ENCODE assay signal across 18 mouse cellular contexts in genomic region chr1:77202948-77203347, GRCm38 (mm10).
A peak's percentile ranks its signal among the peaks of the same experiment; 100 is the strongest.
DNase-seq lines count a peak whose midpoint lies in the region; ATAC-seq and TF ChIP-seq lines count a peak whose summit lies in the region.
"Had no signal": no experiment of that assay in that cellular context is flagged by ENCODE, and none has a peak within 500 bp of the region (broad histone marks: within the 10 kb centered on the region; RNA-seq: fewer than 3 reads in every experiment).

No protein-coding gene starts in this region.

- WGBS in hindbrain, embryonic 12.5 days: 83% methylated on average over 4 of the region's 4 CpGs

- H3K4me1 ChIP-seq in hindbrain, embryonic 12.5 days: no peaks in the 10 kb centered on the region
- H3K4me1 ChIP-seq: embryonic facial prominence, embryonic 15.5 days; forebrain, embryonic 12.5 days; heart, embryonic 15.5 days; limb, embryonic 13.5 days; liver, embryonic 15.5 days; neural tube, embryonic 13.5 days; stomach, embryonic 15.5 days had no signal

- intact Hi-C loops in heart, postnatal 10 days (cut with DNase I): loop anchor here (5.0 kb wide), 1 partner anchor 239 kb away; no protein-coding TSS in a partner anchor

- no peaks in the 10 kb centered on the region for H3K9me3 ChIP-seq in hindbrain, embryonic 12.5 days (replicated peaks)
- H3K9me3 ChIP-seq: embryonic facial prominence, embryonic 15.5 days; forebrain, embryonic 12.5 days; heart, embryonic 15.5 days; limb, embryonic 13.5 days; liver, embryonic 15.5 days; neural tube, embryonic 13.5 days; stomach, embryonic 15.5 days had no signal

- no peak for TF ChIP-seq CTCF in Patski (IDR thresholded peaks at IDR 0.05)

- CTCF ChIA-PET in Patski (lab: Charles Lee): interaction anchor here (1.2 to 1.8 kb wide), 2 partner anchors 20 to 303 kb away, joined by 3 to 5 read pairs; no protein-coding TSS in a partner anchor

- H3K27me3 ChIP-seq in Patski: no peaks in the 10 kb centered on the region
- H3K27me3 ChIP-seq in hindbrain, embryonic 12.5 days: no peaks in the 10 kb centered on the region
- H3K27me3 ChIP-seq: embryonic facial prominence, embryonic 15.5 days; forebrain, embryonic 12.5 days; heart, embryonic 15.5 days; limb, embryonic 13.5 days; liver, embryonic 15.5 days; neural tube, embryonic 13.5 days; stomach, embryonic 15.5 days had no signal

- H3K4me2 ChIP-seq in hindbrain, embryonic 12.5 days (replicated peaks): no peak overlapping the region
- H3K4me2 ChIP-seq: embryonic facial prominence, embryonic 15.5 days; forebrain, embryonic 12.5 days; heart, embryonic 15.5 days; limb, embryonic 13.5 days; liver, embryonic 15.5 days; neural tube, embryonic 13.5 days; stomach, embryonic 15.5 days had no signal

- no peak overlapping the region for H3K9ac ChIP-seq in hindbrain, embryonic 12.5 days
- H3K9ac ChIP-seq: embryonic facial prominence, embryonic 15.5 days; forebrain, embryonic 12.5 days; heart, embryonic 15.5 days; limb, embryonic 13.5 days; liver, embryonic 15.5 days; neural tube, embryonic 13.5 days; stomach, embryonic 15.5 days had no signal

- POLR2A ChIA-PET in Patski (lab: Charles Lee): interaction anchor here (0.9 kb wide), 1 partner anchor 11 kb away, joined by 3 read pairs; no protein-coding TSS in a partner anchor

- peak; percentile 31 for ATAC-seq in Patski
- no peak for ATAC-seq in hindbrain, embryonic 12.5 days (ENCODE audit: low FRiP score)

- in situ Hi-C loops in Patski (cut with MboI; ENCODE audit: low pct_unique_long_range_greater_than_20kb): loop anchor here (10.0 kb wide), 1 partner anchor 312 kb away; the partner anchor contains the start of gene Epha4

- DNase-seq in adrenal gland, postnatal 14 days: peak; percentile 13
- no peak for DNase-seq in adrenal gland, adult 8-10 months
- peak; percentile 55 for DNase-seq in Patski (ENCODE audit: low read depth, low spot score)
- DNase-seq in heart, postnatal 10 days: peak; percentile 50 to 52
- peak; percentile 39 for DNase-seq in kidney, postnatal 10 days
- no peak for DNase-seq in spleen, postnatal 4 days (ENCODE audit: low spot score in 2 of 2)
- no peak for DNase-seq in urinary bladder, postnatal 10 days (ENCODE audit: low spot score)
- DNase-seq: cerebellum, adult 9-10 months; lung, postnatal 10 days; thymus, postnatal 14 days had no signal

- no peak overlapping the region for H3K27ac ChIP-seq in hindbrain, embryonic 12.5 days
- H3K27ac ChIP-seq: embryonic facial prominence, embryonic 15.5 days; forebrain, embryonic 12.5 days; heart, embryonic 15.5 days; limb, embryonic 13.5 days; liver, embryonic 15.5 days; neural tube, embryonic 13.5 days; stomach, embryonic 15.5 days had no signal

- no peak overlapping the region for H3K4me3 ChIP-seq in hindbrain, embryonic 12.5 days
- H3K4me3 ChIP-seq: embryonic facial prominence, embryonic 15.5 days; forebrain, embryonic 12.5 days; heart, embryonic 15.5 days; limb, embryonic 13.5 days; liver, embryonic 15.5 days; neural tube, embryonic 13.5 days; stomach, embryonic 15.5 days had no signal

- no peaks in the 10 kb centered on the region for H3K36me3 ChIP-seq in hindbrain, embryonic 12.5 days
- H3K36me3 ChIP-seq: embryonic facial prominence, embryonic 15.5 days; forebrain, embryonic 12.5 days; heart, embryonic 15.5 days; limb, embryonic 13.5 days; liver, embryonic 15.5 days; neural tube, embryonic 13.5 days; stomach, embryonic 15.5 days had no signal

Comparison
In these comparisons a context has a peak if more than half of its experiments do, and no peak if none do; other contexts are left out.
1. DNase-seq: peak in adrenal gland, postnatal 14 days (single experiment), Patski (single experiment), heart, postnatal 10 days (2 of 2) and kidney, postnatal 10 days (single experiment); none in adrenal gland, adult 8-10 months (single experiment), spleen, postnatal 4 days (0 of 2) and urinary bladder, postnatal 10 days (single experiment).